Mouse (Mus musculus) midbrain, embryonic 15.5 days (tissue): ENCODE measurements around the gene Cxcl17. TPM values are rescaled to one million over a fixed set of nuclear protein-coding genes. Genes with fewer than 3 reads are reported as not detected.
A peak's percentile ranks its signal among the peaks of the same experiment; 100 is the strongest.
"Not testable (repeated sequence)": the region's sequence is repeated elsewhere in the genome, so short reads cannot be mapped to it uniquely, and the experiment has no call there.

Experiments
- ATAC-seq: fragments of 200-750 bp; cut with Nextera tagmentation; replicated peaks from 2 replicates; pipeline ENCODE4 v1.8.0; 2017; ENCODE audit warnings: moderate TSS enrichment
- H3K27ac ChIP-seq: fragments of 300-500 bp; sonication (generic); 2 replicates; pipeline ENCODE4 v1.5.1; 2015; ENCODE audit warnings: mild to moderate bottlenecking, inconsistent platforms
- H3K27me3 ChIP-seq: fragments of 300-500 bp; sonication (generic); replicated peaks from 2 replicates; pipeline ENCODE4 v1.6.1; 2015; ENCODE audit warnings: inconsistent platforms
- H3K36me3 ChIP-seq: fragments of 300-500 bp; sonication (generic); replicated peaks from 2 replicates; pipeline ENCODE4 v1.6.1; 2015; ENCODE audit warnings: inconsistent platforms
- H3K4me1 ChIP-seq: fragments of 300-500 bp; sonication (generic); 2 replicates; pipeline ENCODE4 v1.6.1; 2015; ENCODE audit warnings: inconsistent platforms
- H3K4me2 ChIP-seq: fragments of 300-500 bp; sonication (generic); 2 replicates; pipeline ENCODE4 v1.6.1; 2015; ENCODE audit warnings: inconsistent platforms, mild to moderate bottlenecking, moderate library complexity
- H3K4me3 ChIP-seq: fragments of 300-500 bp; sonication (generic); 2 replicates; pipeline ENCODE4 v1.5.1; 2015; ENCODE audit warnings: mild to moderate bottlenecking, inconsistent platforms
- H3K9ac ChIP-seq: fragments of 300-500 bp; sonication (generic); 2 replicates; pipeline ENCODE4 v1.6.1; 2015; ENCODE audit warnings: mild to moderate bottlenecking, inconsistent platforms
- H3K9me3 ChIP-seq: fragments of 300-500 bp; sonication (generic); 2 replicates; pipeline ENCODE4 v1.6.1; 2016; ENCODE audit warnings: inconsistent platforms
- WGBS: fragments of 180-500 bp; shearing (Covaris S2); methylation state at CpG from one replicate; pipeline ENCODE4 v1.1.7; 2015; ENCODE audit warnings: mixed read lengths; 5-methylcytosine and 5-hydroxymethylcytosine counted together
- polyA plus RNA-seq: library from polyadenylated mRNA; unstranded; fragments of >200 nt; fragmentation: Nextera tagmentation; extraction: Ambion mirVana; gene quantifications from 2 replicates; pipeline ENCODE4 v1.2.1, GENCODE M21; 2015

Gene Cxcl17
- polyA plus RNA-seq, 1 experiment from 2014 or later, result 0.93 TPM

DNA sequence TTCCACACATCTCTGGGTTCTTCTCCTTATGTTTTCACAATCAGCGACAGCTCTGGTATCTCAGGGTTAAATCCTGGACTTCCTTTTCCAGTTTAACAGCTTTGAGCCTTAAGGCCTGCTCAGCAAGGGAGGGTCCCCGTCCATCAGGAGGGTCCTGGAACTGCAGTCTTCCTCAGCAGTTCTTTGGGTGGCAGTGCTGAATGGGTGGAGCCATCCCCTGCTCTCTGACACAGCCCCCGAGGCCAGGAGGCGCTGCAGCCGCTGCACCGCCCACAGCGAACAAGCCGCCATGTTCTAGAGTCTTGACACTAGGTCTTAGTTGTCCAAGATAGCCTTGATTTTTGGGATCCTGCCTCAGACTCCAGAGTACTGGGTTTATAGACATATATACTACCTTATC lies 6.8 kb upstream of the Cxcl17 start:
- Histone ChIP-seq H3K36me3 (no peaks in the 10 kb centered on the region), H3K4me2 (no peak overlapping the region), H3K4me1 (no peaks in the 10 kb centered on the region), H3K9ac (no peak overlapping the region), H3K27me3 (no peaks in the 10 kb centered on the region), H3K9me3 (no peaks in the 10 kb centered on the region), H3K4me3 (no peak overlapping the region), H3K27ac (no peak overlapping the region)
- 85% methylated on average over 8 of the region's 8 CpGs for WGBS
- no peak for ATAC-seq

DNA sequence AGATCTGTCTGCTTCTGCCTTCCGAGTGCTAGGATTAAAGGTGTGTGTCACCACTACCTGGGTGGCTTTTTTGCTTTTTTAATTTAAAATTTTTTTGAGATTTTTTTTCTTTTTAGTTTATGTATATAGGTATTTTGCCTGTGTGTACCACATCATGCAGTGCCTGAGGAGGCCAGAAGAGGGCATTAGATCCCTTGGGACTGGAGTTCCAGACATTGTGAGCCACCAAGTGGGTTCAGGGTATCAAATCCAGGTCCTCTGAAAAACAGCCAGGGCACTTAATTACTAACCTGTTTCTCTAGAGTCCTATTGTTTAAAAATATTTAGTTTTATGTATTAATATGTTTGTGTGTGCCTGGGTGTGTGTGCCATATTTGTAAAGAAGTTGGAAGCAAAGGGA lies 4.9 kb upstream of the Cxcl17 start:
- Histone ChIP-seq H3K27me3 (no peaks in the 10 kb centered on the region), H3K36me3 (no peaks in the 10 kb centered on the region), H3K4me3 (no peak overlapping the region), H3K4me1 (no peaks in the 10 kb centered on the region), H3K27ac (no peak overlapping the region), H3K4me2 (no peak overlapping the region), H3K9ac (no peak overlapping the region), H3K9me3 (no peaks in the 10 kb centered on the region)
- ATAC-seq, result no peak
- 85% methylated on average over 1 of the region's 1 CpGs for WGBS

DNA sequence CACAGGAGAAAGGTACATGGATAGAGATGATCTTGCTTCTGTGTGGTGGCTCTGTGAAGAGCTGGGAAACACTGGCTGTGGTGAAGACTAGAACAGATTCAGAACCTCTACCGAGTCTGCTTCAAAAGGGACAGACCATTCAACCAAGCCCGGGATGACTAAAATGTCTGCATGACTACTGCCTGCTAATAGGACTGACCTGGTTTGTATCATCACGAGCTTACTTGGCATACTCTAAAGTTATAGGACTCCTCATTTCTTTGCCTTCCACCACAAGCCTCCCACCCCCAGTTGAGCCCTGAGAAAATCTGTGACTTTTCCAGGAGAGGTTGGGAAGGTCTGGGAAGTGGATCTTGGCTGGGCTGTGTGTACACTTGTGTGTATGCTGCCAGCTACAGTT lies 825 bp downstream of the Cxcl17 start:
- H3K9ac ChIP-seq, result no peak overlapping the region
- 90% methylated on average over 3 of the region's 3 CpGs for WGBS
- H3K36me3 ChIP-seq, result no peaks in the 10 kb centered on the region
- ATAC-seq, result no peak
- H3K4me2 ChIP-seq, result no peak overlapping the region
- H3K4me1 ChIP-seq, result no peaks in the 10 kb centered on the region
- H3K4me3 ChIP-seq, result no peak overlapping the region
- no peak overlapping the region for H3K27ac ChIP-seq
- H3K9me3 ChIP-seq, result no peaks in the 10 kb centered on the region
- no peaks in the 10 kb centered on the region for H3K27me3 ChIP-seq

DNA sequence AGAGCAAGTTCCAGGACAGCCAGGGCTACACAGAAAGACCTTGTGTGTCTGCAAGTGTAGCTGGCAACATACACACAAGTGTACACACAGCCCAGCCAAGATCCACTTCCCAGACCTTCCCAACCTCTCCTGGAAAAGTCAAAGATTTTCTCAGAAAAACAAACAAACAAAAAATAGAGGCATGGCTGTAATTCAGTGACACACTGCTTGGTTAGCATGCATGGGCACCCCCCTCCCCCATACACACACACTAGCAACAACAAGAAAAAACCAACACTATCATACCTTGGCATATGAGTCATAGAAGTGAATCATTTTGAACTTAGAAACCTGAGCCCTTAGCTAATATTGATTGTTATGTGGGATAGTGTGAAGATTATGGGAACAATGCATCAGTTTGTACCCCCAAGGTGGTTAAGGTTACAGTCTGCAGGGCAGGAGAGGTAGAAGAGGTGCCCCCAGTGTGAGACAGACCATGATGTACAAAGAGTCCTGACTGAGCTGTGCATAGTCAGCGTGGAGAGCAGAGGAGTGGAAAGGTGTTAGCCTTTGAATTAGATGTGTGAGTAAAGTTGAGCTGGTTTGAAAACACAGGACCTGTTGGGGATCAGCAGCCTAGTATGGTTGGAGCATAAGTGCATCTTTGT lies 1.6 kb downstream of the Cxcl17 start:
- H3K4me2 ChIP-seq, result no peak overlapping the region
- 89% methylated on average over 1 of the region's 1 CpGs for WGBS

DNA sequence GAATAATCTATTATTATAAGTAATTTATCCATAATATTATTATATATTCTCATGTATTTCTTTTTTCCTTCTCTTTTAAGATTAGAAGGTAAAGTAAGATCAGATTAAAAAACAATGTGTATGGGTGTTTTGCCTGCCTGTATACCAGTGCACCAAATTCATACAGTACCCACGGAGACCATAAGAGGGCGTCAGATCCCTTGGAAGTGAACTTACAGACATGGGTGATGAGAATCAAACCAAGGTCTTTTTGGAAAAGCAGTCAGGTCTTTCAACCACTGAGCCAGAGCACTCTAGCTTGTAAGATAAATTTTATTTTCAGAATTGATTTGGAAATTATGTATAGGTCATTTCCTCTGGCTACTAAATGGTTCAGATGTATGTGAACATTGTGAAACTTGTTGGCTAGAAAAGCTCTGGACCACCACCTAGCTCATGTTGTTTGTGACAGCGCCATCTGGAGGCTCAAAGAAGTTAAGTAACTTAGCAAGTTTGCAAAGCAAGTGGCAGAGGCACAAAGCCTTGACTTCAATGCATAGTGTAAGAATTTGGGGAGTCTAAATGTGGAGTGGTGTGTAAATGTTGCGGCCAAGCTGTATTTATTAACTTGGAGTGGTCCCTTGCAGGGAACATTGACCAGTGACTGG lies 3.4 kb downstream of the Cxcl17 start:
- 46% methylated on average over 4 of the region's 4 CpGs for WGBS
- Histone ChIP-seq H3K36me3 (no peaks in the 10 kb centered on the region), H3K4me1 (no peaks in the 10 kb centered on the region), H3K27ac (no peak overlapping the region), H3K27me3 (no peaks in the 10 kb centered on the region), H3K4me3 (no peak overlapping the region), H3K4me2 (no peak overlapping the region), H3K9me3 (no peaks in the 10 kb centered on the region), H3K9ac (no peak overlapping the region)
- no peak for ATAC-seq

More for the DNA sequence above, 1.6 kb downstream of the Cxcl17 start:
- ATAC-seq, result no peak
- no peaks in the 10 kb centered on the region for H3K36me3 ChIP-seq
- no peaks in the 10 kb centered on the region for H3K4me1 ChIP-seq
- no peak overlapping the region for H3K4me3 ChIP-seq
- no peak overlapping the region for H3K9ac ChIP-seq
- H3K27me3 ChIP-seq, result no peaks in the 10 kb centered on the region
- no peak overlapping the region for H3K27ac ChIP-seq
- H3K9me3 ChIP-seq, result no peaks in the 10 kb centered on the region

DNA sequence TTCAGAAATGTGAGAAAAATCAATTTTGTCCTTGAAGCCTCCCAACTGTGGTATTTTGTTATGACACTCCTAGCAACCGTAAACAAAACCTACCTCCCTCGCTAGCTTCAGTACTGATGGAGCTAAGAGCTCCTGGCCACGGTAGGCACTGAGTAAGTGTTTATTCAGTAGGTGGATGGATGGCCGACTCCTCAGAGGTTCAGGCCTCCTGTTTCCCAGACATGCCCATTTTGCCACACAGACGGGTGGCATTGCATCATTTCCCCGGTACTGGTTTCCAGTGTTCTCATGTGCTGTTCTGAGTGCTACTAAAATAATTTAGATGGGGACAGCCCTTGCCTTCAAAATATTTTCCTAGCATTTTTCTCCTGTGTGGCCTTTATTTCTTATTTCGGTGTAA lies 6.2 kb downstream of the Cxcl17 start:
- H3K4me2 ChIP-seq, result no peak overlapping the region
- no peaks in the 10 kb centered on the region for H3K4me1 ChIP-seq
- no peaks in the 10 kb centered on the region for H3K27me3 ChIP-seq
- no peak overlapping the region for H3K27ac ChIP-seq
- no peaks in the 10 kb centered on the region for H3K9me3 ChIP-seq
- no peak overlapping the region for H3K4me3 ChIP-seq
- H3K36me3 ChIP-seq, result no peaks in the 10 kb centered on the region
- 90% methylated on average over 7 of the region's 7 CpGs for WGBS
- H3K9ac ChIP-seq, result no peak overlapping the region
- no peak for ATAC-seq

DNA sequence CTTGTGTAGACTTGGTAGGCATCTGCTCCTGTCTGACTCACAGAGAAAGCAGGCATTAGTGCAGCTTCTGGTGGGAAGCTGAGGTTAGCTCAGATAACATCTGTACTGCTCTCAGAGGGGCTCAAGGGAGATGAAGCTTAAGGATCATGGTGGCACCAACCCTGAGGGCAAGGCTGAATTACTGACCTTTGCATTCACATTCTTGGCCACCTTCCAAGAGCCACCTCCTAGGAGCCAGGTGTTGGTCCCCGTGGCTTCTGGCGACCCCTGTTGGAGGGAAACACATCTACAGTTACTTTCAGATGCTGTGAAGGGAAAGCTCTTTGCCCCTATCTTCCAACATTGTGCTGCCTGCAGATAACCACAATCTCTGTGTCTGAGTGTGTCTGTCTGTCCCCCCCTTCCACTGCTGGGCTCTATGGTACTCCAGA lies 10.0 kb downstream of the Cxcl17 start:
- H3K4me1 ChIP-seq, result no peaks in the 10 kb centered on the region
- ATAC-seq, result no peak
- no peaks in the 10 kb centered on the region for H3K27me3 ChIP-seq
- H3K4me2 ChIP-seq, result no peak overlapping the region
- H3K27ac ChIP-seq, result no peak overlapping the region
- no peak overlapping the region for H3K9ac ChIP-seq
- H3K9me3 ChIP-seq, result no peaks in the 10 kb centered on the region
- H3K4me3 ChIP-seq, result no peak overlapping the region
- 0% methylated on average over 2 of the region's 2 CpGs for WGBS
- no peaks in the 10 kb centered on the region for H3K36me3 ChIP-seq

DNA sequence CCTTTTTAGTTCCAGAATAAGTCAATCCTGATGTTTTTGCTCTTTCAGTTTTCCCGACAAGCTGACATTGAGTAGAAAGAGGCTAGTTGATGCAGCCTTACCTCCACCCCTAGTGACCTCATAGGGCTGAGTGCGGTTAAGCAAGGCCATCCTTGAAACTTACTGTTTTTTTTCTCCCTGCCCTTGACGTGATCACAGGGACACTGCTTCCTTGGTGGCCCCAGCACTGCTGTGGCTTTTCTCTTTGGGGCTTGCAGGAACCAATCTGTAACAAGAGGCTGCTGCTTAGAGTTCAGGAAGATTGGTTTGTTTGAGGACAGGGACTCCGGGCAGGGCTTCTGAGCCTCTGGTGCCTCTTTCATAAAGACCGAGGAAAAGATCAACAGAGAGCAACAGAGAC lies 10.7 kb downstream of the Cxcl17 start:
- H3K36me3 ChIP-seq, result no peaks in the 10 kb centered on the region
- 24% methylated on average over 5 of the region's 5 CpGs for WGBS
- no peak overlapping the region for H3K9ac ChIP-seq
- H3K4me3 ChIP-seq, result no peak overlapping the region
- no peaks in the 10 kb centered on the region for H3K4me1 ChIP-seq
- H3K9me3 ChIP-seq, result no peaks in the 10 kb centered on the region
- H3K4me2 ChIP-seq, result no peak overlapping the region
- no peak for ATAC-seq
- no peak overlapping the region for H3K27ac ChIP-seq
- no peaks in the 10 kb centered on the region for H3K27me3 ChIP-seq

DNA sequence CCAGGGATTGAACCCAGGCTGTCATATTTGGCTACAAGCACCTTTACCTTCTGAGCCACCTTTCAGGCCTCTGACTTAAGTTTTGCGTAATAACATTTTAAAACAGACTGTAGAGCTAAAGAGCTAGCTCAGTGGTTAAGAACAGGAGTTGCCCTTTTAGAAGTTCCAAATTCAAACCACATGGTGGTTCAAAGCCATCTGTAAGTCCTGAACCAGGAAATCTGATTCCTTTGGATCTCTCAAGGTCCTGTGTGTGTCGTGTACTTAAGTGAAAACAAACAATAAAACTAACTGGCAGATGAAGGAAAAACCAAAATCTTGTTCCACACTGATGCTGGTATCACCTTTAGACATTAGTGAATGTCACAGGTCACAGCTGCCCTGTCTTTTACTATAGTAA lies 11.1 kb downstream of the Cxcl17 start:
- ATAC-seq, result no peak
- H3K36me3 ChIP-seq, result no peaks in the 10 kb centered on the region

DNA sequence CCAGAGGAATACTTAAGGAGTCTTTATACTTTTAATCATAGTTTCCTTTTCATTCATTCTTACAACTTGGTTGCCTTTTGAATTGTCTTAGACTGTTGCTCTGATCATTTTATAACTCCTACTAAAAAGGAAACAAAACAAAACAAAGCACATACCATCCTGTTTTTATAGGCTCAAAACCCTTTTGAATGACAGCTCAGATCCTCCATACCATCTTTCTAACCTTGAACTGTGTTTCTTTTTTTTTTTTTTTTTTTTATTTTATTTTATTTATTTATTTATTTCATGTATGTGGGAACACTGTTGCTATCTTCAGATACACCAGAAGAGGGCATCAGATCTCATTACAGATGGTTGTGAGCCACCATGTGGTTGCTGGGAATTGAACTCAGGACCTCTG lies 13.7 kb downstream of the Cxcl17 start:
- H3K4me1 ChIP-seq, result peaks cover 17% of the 10 kb centered on the region
- H3K4me2 ChIP-seq, ATAC-seq, H3K27ac ChIP-seq, H3K4me3 ChIP-seq, H3K36me3 ChIP-seq, H3K9ac ChIP-seq, H3K9me3 ChIP-seq, H3K27me3 ChIP-seq: not testable (repeated sequence)

More for the DNA sequence above, 11.1 kb downstream of the Cxcl17 start:
- 63% methylated on average over 2 of the region's 2 CpGs for WGBS
- no peak overlapping the region for H3K9ac ChIP-seq
- H3K27me3 ChIP-seq, result no peaks in the 10 kb centered on the region
- H3K9me3 ChIP-seq, result no peaks in the 10 kb centered on the region
- no peak overlapping the region for H3K4me2 ChIP-seq
- H3K27ac ChIP-seq, result no peak overlapping the region
- peaks cover 3% of the 10 kb centered on the region for H3K4me1 ChIP-seq
- no peak overlapping the region for H3K4me3 ChIP-seq

DNA sequence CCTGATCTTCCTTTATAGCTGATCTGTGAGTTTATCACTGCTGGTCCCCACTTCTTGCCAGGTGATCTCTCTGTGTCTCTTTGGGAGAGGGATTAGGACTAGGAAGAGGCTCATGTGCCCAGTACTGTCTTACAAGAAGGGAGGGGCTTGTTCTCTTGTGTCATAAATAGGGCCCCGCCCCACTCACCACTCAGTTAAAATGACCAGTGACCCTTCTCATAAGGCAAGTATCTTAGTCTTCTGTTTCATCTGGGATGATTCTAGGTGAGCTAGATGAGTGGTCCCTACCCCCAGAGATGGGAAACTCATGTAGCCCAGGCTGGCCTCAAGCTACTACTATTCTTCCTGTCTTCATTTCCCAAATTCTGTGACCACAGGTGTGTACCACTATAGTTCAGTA lies 14.1 kb downstream of the Cxcl17 start, which contains the start of gene Lipe:
TSS of gene Lipe (minus strand) at position 101 of the 400 bp plus-strand sequence.
- no peaks in the 10 kb centered on the region for H3K27me3 ChIP-seq
- no peak within 1 kb of the TSS for H3K9ac ChIP-seq
- 100% methylated on average over 1 of the region's 1 CpGs for WGBS
- H3K4me1 ChIP-seq, result peaks cover 21% of the 10 kb centered on the region
- H3K4me3 ChIP-seq, result no peak within 1 kb of the TSS
- no peak for ATAC-seq
- H3K27ac ChIP-seq, result no peak within 1 kb of the TSS
- H3K36me3 ChIP-seq, result no peaks in the 10 kb centered on the region
- H3K9me3 ChIP-seq, result no peaks in the 10 kb centered on the region
- no peak within 1 kb of the TSS for H3K4me2 ChIP-seq

DNA sequence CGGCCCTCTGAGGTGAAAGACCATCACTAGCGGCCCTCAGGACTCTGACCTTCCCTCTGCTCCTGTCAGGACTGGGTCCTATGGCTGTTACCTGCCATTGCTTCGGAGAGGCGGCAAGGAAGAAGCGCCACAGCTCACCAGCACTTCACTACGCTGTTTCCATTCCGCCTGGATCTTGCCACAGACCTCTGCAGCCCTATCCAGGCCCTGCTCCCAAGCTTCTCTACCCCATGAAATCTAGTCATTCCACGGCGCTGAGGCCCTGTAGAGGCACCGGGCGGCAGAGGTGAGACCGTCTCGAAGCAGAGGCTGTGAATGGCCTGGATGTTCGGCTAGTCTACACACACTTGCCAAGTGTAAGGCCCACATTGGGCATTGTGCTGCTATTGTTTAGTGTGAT lies 16.1 kb downstream of the Cxcl17 start:
- WGBS, result 89% methylated on average over 14 of the region's 14 CpGs
- H3K9ac ChIP-seq, result peak overlapping the region; percentile 25; the same call in 1 of the 2 replicates
- no peaks in the 10 kb centered on the region for H3K36me3 ChIP-seq
- H3K4me2 ChIP-seq, result peak overlapping the region; percentile 69
- H3K27ac ChIP-seq, result peak overlapping the region; percentile 79
- H3K27me3 ChIP-seq, result no peaks in the 10 kb centered on the region
- H3K4me1 ChIP-seq, result peaks cover 31% of the 10 kb centered on the region
- H3K9me3 ChIP-seq, result no peaks in the 10 kb centered on the region
- ATAC-seq, result peak; percentile 3
- H3K4me3 ChIP-seq, result peak overlapping the region; percentile 60
